Mouse (Mus musculus): ENCODE data around the gene Clec2g. TPM values are rescaled to one million over a fixed set of nuclear protein-coding genes. Genes with fewer than 3 reads are reported as not detected.

Gene Clec2g
- polyA plus RNA-seq, 2 experiments, result not detected

DNA sequence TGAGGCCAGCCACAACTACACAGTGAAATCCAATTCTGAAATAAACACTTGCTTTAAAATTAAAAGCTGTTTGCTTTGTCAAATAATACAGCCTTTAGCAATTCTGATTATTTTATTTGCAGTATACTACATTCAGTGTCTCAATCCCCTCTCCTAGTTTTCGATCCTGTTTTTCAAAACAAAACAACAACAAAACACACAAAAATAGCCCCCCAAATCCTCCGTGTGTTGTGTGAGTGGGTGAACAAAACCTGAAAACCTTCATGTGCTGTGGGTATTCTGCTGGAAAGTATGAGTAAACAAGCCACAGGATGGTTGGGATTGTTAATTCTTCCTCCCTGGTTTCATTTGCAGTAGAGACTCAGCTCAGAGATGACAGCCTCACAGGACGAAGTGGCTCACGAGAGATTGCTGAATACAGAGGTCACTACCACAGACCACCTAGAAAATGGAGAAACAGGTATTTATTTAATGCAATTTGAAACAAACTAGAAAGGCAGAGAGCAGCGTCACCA, 79.6 kb downstream of the Clec2g start:
- DNase-seq (ENCODE audit: low read depth in 3 of 3, low spot score in 3 of 3) (no peak), ATAC-seq (ENCODE audit: insufficient read depth) (no peak)
- Histone ChIP-seq H3K4me3 (ENCODE audit: insufficient read depth in 1 of 2, low read depth in 2 of 2, low read length in 2 of 2) (no peak overlapping the region), H3K4me2 (ENCODE audit: low read depth) (no peak overlapping the region), H3K27me3 (ENCODE audit: control insufficient read depth, insufficient read depth, low read length) (no peaks in the 10 kb centered on the region), H3K9ac (replicated peaks) (no peak overlapping the region), H3K9me3 (ENCODE audit: control insufficient read depth, low read length) (no peaks in the 10 kb centered on the region), H3K4me1 (replicated peaks; ENCODE audit: control insufficient read depth in 2 of 2, insufficient read depth in 2 of 2, low read length in 1 of 2) (no peaks in the 10 kb centered on the region), H3K36me3 (replicated peaks; ENCODE audit: control insufficient read depth, insufficient read depth, low read depth) (no peaks in the 10 kb centered on the region), H3K27ac (no peak overlapping the region)
- no peak for TF ChIP-seq CTCF (IDR thresholded peaks at IDR 0.05; ENCODE audit: low read depth)
- no peak for TF ChIP-seq EP300 (IDR thresholded peaks at IDR 0.05; ENCODE audit: low read depth)
- WGBS (ENCODE audit: insufficient replicate concordance), result 60% methylated on average over 5 of the region's 5 CpGs

DNA sequence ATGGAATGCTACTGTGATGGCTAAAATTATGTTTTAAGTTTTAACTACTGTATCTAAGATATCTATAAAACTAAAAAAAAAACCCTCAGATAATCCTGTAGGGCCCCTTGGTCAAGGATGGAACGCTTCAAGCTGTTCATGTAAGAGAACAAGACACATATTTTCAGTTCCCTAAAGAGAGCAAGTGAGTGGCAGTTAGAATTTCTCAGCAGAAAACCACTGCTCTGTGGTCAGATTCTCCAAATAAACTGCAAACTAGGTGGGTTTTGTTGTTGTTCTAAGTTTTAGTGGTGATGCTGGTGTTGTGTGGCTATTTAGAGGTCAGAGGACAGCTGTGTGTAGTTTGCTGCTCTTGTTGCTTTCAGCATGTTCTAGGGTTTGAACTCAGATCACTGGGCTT, 80.2 kb downstream of the Clec2g start:
- Histone ChIP-seq H3K9ac (replicated peaks) (no peak overlapping the region), H3K4me3 (ENCODE audit: insufficient read depth in 1 of 2, low read depth in 2 of 2, low read length in 2 of 2) (no peak overlapping the region), H3K27ac (no peak overlapping the region), H3K4me1 (replicated peaks; ENCODE audit: control insufficient read depth in 2 of 2, insufficient read depth in 2 of 2, low read length in 1 of 2) (no peaks in the 10 kb centered on the region), H3K27me3 (ENCODE audit: control insufficient read depth, insufficient read depth, low read length) (no peaks in the 10 kb centered on the region), H3K4me2 (ENCODE audit: low read depth) (no peak overlapping the region), H3K9me3 (ENCODE audit: control insufficient read depth, low read length) (no peaks in the 10 kb centered on the region), H3K36me3 (replicated peaks; ENCODE audit: control insufficient read depth, insufficient read depth, low read depth) (no peaks in the 10 kb centered on the region)
- no peak for ATAC-seq (ENCODE audit: insufficient read depth)
- WGBS (ENCODE audit: insufficient replicate concordance), result 18% methylated on average over 1 of the region's 1 CpGs
- no peak for DNase-seq (ENCODE audit: low read depth in 3 of 3, low spot score in 3 of 3)
- TF ChIP-seq EP300 (IDR thresholded peaks at IDR 0.05; ENCODE audit: low read depth) (no peak), CTCF (IDR thresholded peaks at IDR 0.05; ENCODE audit: low read depth) (no peak)

DNA sequence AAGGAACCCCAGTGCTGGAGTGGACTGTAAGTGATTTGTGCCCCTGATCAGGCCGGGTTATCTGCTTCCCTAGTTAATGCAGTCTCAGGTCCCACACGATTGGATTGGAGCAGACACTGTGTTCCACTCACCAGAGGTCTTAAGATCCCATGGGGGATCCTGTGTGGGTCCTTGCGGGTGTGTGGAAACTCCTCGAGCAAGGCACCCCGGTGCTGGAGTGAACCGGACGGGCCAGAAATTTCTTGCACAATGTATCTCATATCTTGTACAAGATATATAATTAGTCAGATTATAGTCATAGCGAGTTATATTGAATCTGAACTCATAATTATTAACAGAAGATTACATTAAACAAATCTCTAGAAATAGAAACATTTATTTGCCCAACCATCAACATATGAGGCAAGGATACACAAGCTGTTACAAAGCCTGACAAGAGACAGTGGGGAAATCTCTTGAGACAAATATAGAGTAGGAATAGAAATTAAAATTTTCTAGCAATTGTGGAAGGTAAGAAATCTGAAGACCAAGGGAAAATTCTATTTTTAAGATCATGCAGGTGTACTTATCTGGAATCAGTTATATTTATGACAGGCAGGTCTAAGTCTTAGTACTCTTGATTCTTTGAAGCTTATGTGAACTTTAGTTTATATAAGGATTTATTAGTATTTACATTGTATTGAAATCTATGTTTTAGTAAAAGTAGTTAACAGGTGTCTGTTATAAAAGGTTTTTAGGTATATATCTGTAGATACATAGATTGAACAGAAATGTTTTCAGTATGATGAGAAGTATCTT, 93.5 kb downstream of the Clec2g start:
- WGBS (ENCODE audit: insufficient replicate concordance), result 69% methylated on average over 8 of the region's 8 CpGs
- Histone ChIP-seq H3K27ac (no peak overlapping the region), H3K9me3 (ENCODE audit: control insufficient read depth, low read length) (no peaks in the 10 kb centered on the region), H3K36me3 (replicated peaks; ENCODE audit: control insufficient read depth, insufficient read depth, low read depth) (no peaks in the 10 kb centered on the region), H3K27me3 (ENCODE audit: control insufficient read depth, insufficient read depth, low read length) (no peaks in the 10 kb centered on the region), H3K4me3 (ENCODE audit: insufficient read depth in 1 of 2, low read depth in 2 of 2, low read length in 2 of 2) (no peak overlapping the region), H3K4me2 (ENCODE audit: low read depth) (no peak overlapping the region), H3K4me1 (replicated peaks; ENCODE audit: control insufficient read depth in 2 of 2, insufficient read depth in 2 of 2, low read length in 1 of 2) (no peaks in the 10 kb centered on the region), H3K9ac (replicated peaks) (no peak overlapping the region)
- TF ChIP-seq CTCF (IDR thresholded peaks at IDR 0.05; ENCODE audit: low read depth) (no peak), EP300 (IDR thresholded peaks at IDR 0.05; ENCODE audit: low read depth) (no peak)
- ATAC-seq (ENCODE audit: insufficient read depth), result no peak
- no peak for DNase-seq (ENCODE audit: low read depth in 3 of 3, low spot score in 3 of 3)

DNA sequence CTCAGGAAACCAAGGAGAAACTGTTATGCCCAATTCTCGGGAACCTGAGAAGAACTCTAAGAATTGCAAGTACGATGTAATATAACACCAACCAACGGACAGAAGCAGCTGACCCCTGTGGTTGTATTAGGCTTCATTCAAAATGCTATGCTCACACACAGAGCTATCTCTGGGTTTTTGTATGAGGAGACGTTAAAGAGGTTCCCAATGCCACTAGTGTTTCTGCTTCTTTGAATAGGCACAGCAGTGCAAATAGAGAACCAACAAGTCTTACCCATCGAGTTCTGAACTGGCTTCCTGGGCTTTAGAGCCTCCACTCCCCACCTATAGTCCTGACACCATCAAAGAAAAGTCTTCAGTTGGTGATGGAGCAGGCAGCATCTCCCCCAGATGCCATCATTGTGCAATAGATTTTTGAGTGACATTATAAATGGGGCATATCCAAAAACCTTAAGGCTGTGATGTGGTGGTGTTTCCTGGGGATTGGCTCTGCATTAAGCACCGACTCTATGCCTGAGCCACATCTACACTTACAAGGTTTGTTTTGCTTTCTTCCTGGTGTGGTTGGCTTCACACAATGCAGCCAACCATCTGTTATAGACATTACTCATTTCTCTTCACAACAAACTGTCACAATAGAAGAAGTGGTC, 96.1 kb downstream of the Clec2g start:
- no peak for DNase-seq (ENCODE audit: low read depth in 3 of 3, low spot score in 3 of 3)
- no peak overlapping the region for H3K27ac ChIP-seq
- no peak for ATAC-seq (ENCODE audit: insufficient read depth)
- no peak overlapping the region for H3K4me3 ChIP-seq (ENCODE audit: insufficient read depth in 1 of 2, low read depth in 2 of 2, low read length in 2 of 2)
- WGBS (ENCODE audit: insufficient replicate concordance), result 45% methylated on average over 6 of the region's 6 CpGs
- no peak overlapping the region for H3K9ac ChIP-seq (replicated peaks)
- H3K27me3 ChIP-seq (ENCODE audit: control insufficient read depth, insufficient read depth, low read length), result no peaks in the 10 kb centered on the region
- H3K9me3 ChIP-seq (ENCODE audit: control insufficient read depth, low read length), result no peaks in the 10 kb centered on the region
- no peaks in the 10 kb centered on the region for H3K36me3 ChIP-seq (replicated peaks; ENCODE audit: control insufficient read depth, insufficient read depth, low read depth)
- TF ChIP-seq EP300 (IDR thresholded peaks at IDR 0.05; ENCODE audit: low read depth) (no peak), CTCF (IDR thresholded peaks at IDR 0.05; ENCODE audit: low read depth) (no peak)
- no peak overlapping the region for H3K4me2 ChIP-seq (ENCODE audit: low read depth)
- no peaks in the 10 kb centered on the region for H3K4me1 ChIP-seq (replicated peaks; ENCODE audit: control insufficient read depth in 2 of 2, insufficient read depth in 2 of 2, low read length in 1 of 2)

DNA sequence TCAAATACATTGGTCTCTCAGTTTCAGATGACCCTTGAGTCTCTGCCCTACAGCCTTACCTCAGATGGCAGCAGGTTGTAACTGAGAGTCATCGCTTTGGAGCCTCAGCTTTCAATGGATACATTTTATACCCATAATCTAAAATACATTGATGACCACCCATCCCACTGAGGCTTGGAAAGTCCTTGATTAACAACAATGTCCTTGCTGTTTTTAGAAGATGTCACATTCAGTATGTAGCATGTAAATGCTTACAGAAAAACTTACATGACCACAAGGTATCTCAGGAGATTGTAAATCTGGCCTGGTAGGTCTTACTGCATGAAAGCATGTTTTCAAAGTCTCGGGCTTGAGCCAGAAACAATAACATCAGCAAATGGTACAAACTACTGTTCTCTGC, 96.8 kb downstream of the Clec2g start:
- H3K36me3 ChIP-seq (replicated peaks; ENCODE audit: control insufficient read depth, insufficient read depth, low read depth), result no peaks in the 10 kb centered on the region
- TF ChIP-seq CTCF (IDR thresholded peaks at IDR 0.05; ENCODE audit: low read depth), result no peak
- TF ChIP-seq EP300 (IDR thresholded peaks at IDR 0.05; ENCODE audit: low read depth), result no peak
- no peak overlapping the region for H3K4me2 ChIP-seq (ENCODE audit: low read depth)
- no peak overlapping the region for H3K27ac ChIP-seq
- H3K4me1 ChIP-seq (replicated peaks; ENCODE audit: control insufficient read depth in 2 of 2, insufficient read depth in 2 of 2, low read length in 1 of 2), result no peaks in the 10 kb centered on the region
- H3K27me3 ChIP-seq (ENCODE audit: control insufficient read depth, insufficient read depth, low read length), result no peaks in the 10 kb centered on the region
- ATAC-seq (ENCODE audit: insufficient read depth) (no peak), DNase-seq (ENCODE audit: low read depth in 3 of 3, low spot score in 3 of 3) (no peak)
- H3K9ac ChIP-seq (replicated peaks), result no peak overlapping the region
- WGBS (ENCODE audit: insufficient replicate concordance), result 61% methylated on average over 2 of the region's 2 CpGs
- H3K9me3 ChIP-seq (ENCODE audit: control insufficient read depth, low read length), result no peaks in the 10 kb centered on the region
- H3K4me3 ChIP-seq (ENCODE audit: insufficient read depth in 1 of 2, low read depth in 2 of 2, low read length in 2 of 2), result no peak overlapping the region
